Mouse (Mus musculus) skeletal muscle tissue, postnatal 0 days (tissue): ENCODE measurements around the gene Apba2. TPM values are rescaled to one million over a fixed set of nuclear protein-coding genes. Genes with fewer than 3 reads are reported as not detected.

Source experiments
- polyA plus RNA-seq: library from polyadenylated mRNA; unstranded; fragments of >200 nt; fragmentation: Nextera tagmentation; extraction: Ambion mirVana; gene quantifications from 2 replicates; pipeline ENCODE4 v1.2.1, GENCODE M21; 2015

The Apba2 gene
- polyA plus RNA-seq, result 0.44 and 1.2 TPM in 2 replicates

DNA sequence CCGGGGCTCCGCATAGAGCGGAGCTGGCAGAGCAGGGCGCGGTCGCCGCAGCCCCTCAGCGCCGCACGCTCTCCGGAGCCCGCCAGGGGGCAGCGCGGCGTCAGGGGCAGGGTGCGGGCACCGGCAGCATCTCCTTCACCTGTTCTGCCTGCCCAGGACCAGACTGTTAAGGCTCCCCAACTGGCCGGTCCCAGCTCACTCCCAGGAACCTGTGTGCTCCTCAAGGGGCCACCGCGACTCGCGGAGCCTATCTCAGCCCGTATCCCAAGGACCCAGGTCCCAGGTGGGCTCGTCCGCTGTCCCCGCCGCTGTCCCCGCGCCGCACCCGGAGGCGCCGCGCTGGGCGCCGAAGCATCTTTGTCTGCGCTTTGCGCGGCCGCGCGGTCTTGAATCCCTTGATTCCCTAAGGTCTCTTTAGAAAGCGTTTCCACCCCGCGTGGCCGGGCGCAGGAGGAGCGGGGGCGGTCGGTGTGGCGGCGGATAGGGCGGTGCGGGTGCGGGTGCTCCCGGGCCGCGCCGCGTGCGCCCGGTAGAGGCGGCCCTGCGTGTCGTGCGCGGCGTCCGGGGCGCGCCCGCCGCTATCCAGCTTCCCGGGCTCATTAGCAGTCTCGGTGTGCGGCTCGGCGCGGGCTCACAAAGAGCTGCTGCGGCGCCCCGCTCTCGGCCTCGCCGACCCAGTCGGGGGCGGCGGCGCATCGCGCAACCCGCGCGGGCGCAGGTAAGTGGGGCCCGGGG is at the start of gene Apba2:
TSS of gene Apba2 (plus strand) at position 171 of the 735 bp plus-strand sequence.

Other genes starting within 250 kb of the Apba2 start
- 7.1 and 7.2 TPM in 2 replicates for gene Mtmr10, start 214.1 kb upstream of the Apba2 start, polyA plus RNA-seq
- gene Fan1, start 127.6 kb upstream of the Apba2 start, polyA plus RNA-seq, result 3.2 and 4.8 TPM in 2 replicates
- 19.3 and 20.7 TPM in 2 replicates for gene Mphosph10, start 109.4 kb upstream of the Apba2 start, polyA plus RNA-seq
- 87.3 and 99.0 TPM in 2 replicates for gene Mcee, start 109.1 kb upstream of the Apba2 start, polyA plus RNA-seq